Mouse (Mus musculus) kidney, adult 11 months (tissue): ENCODE measurements at regions not wholly inside any gene's neighbourhood (a gene's known extent, or its start where the extent isn't known, plus 50 kb on each side); places are given as distances from the start of the nearest gene placed in this dataset.

Experiments used
- DNase-seq: peaks from one replicate; pipeline ENCODE4 v3.0.0; 2022

GRCm38 (mm10) chr3:150752787-150753186 lies 684.9 kb upstream of the Adgrl4 start:
- DNase-seq, result no peak

GRCm38 (mm10) chr3:150759854-150760253 lies 677.8 kb upstream of the Adgrl4 start:
- no peak for DNase-seq

- DNase-seq, result no peak
Observed at GRCm38 (mm10) chr3:150784576-150784975, 653.1 kb upstream of the Adgrl4 start.

- no peak for DNase-seq
Observed at GRCm38 (mm10) chr3:150817807-150818206, 619.9 kb upstream of the Adgrl4 start.

GRCm38 (mm10) chr3:150819369-150819768 lies 618.3 kb upstream of the Adgrl4 start:
- DNase-seq, result no peak

- no peak for DNase-seq
Observed at GRCm38 (mm10) chr3:150820039-150820438, 617.6 kb upstream of the Adgrl4 start.

- DNase-seq, result no peak
Observed at GRCm38 (mm10) chr3:150846029-150846428, 591.7 kb upstream of the Adgrl4 start.

- DNase-seq, result no peak
Observed at GRCm38 (mm10) chr3:150852107-150852506, 585.6 kb upstream of the Adgrl4 start.

- DNase-seq, result no peak
Observed at GRCm38 (mm10) chr3:150896668-150897067, 541.0 kb upstream of the Adgrl4 start.

GRCm38 (mm10) chr3:150910091-150910490 lies 527.6 kb upstream of the Adgrl4 start:
- DNase-seq, result no peak

- no peak for DNase-seq
Observed at GRCm38 (mm10) chr3:150954897-150955296, 482.8 kb upstream of the Adgrl4 start.

- no peak for DNase-seq
Observed at GRCm38 (mm10) chr3:150999652-151000051, 438.0 kb upstream of the Adgrl4 start.

- DNase-seq, result no peak
Observed at GRCm38 (mm10) chr3:151000217-151000616, 437.5 kb upstream of the Adgrl4 start.

- DNase-seq, result no peak
Observed at GRCm38 (mm10) chr3:151001881-151002412, 435.7 kb upstream of the Adgrl4 start.

- DNase-seq, result no peak
Observed at GRCm38 (mm10) chr3:151003524-151003923, 434.2 kb upstream of the Adgrl4 start.

- DNase-seq, result no peak
Observed at GRCm38 (mm10) chr3:151003990-151004389, 433.7 kb upstream of the Adgrl4 start.

- DNase-seq, result no peak
Observed at GRCm38 (mm10) chr3:151020014-151020413, 417.7 kb upstream of the Adgrl4 start.

GRCm38 (mm10) chr3:151057491-151057890 lies 380.2 kb upstream of the Adgrl4 start:
- no peak for DNase-seq

- DNase-seq, result no peak
Observed at GRCm38 (mm10) chr3:151072322-151072721, 365.4 kb upstream of the Adgrl4 start.

- DNase-seq, result no peak
Observed at GRCm38 (mm10) chr3:151116831-151117230, 320.9 kb upstream of the Adgrl4 start.

GRCm38 (mm10) chr3:151117583-151118041 lies 320.1 kb upstream of the Adgrl4 start:
- no peak for DNase-seq

- DNase-seq, result no peak
Observed at GRCm38 (mm10) chr3:151124131-151124530, 313.6 kb upstream of the Adgrl4 start.

GRCm38 (mm10) chr3:151146889-151147288 lies 290.8 kb upstream of the Adgrl4 start:
- no peak for DNase-seq

GRCm38 (mm10) chr3:151153340-151153739 lies 284.3 kb upstream of the Adgrl4 start:
- no peak for DNase-seq

GRCm38 (mm10) chr3:151160516-151160915 lies 277.2 kb upstream of the Adgrl4 start:
- DNase-seq, result no peak
